ENCODE assay signal across 26 mouse cellular contexts in genomic region chr5:97973293-97973692, GRCm38 (mm10). TPM values are rescaled to one million over a fixed set of nuclear protein-coding genes. Genes with fewer than 3 reads are reported as not detected.
DNase-seq lines count a peak whose midpoint lies in the region; ATAC-seq and TF ChIP-seq lines count a peak whose summit lies in the region.
"Had no signal": no experiment of that assay in that cellular context is flagged by ENCODE, and none has a peak within 500 bp of the region (broad histone marks: within the 10 kb centered on the region; RNA-seq: fewer than 3 reads in every experiment).

No protein-coding gene starts in this region.

- H3K36me3 ChIP-seq in MEL (ENCODE audit: control insufficient read depth in 1 of 2, insufficient read depth in 2 of 2, low read length in 2 of 2): peaks cover 0 to 4% of the 10 kb centered on the region in 2 experiments; a peak in 2 of 4 replicates
- H3K36me3 ChIP-seq in intestine, embryonic 16.5 days (ENCODE audit: control insufficient read depth, insufficient read depth, low read length): no peaks in the 10 kb centered on the region
- H3K36me3 ChIP-seq: embryonic facial prominence, embryonic 15.5 days; forebrain, embryonic 12.5 days; G1E had no signal

- no peak for TF ChIP-seq CTCF in MEL (IDR thresholded peaks at IDR 0.05 in 2 of 3, conservative IDR thresholded peaks at IDR 0.05 in 1 of 3; ENCODE audit: control insufficient read depth in 1 of 3, insufficient read depth in 1 of 3, low read depth in 2 of 3, low read length in 3 of 3, poor library complexity in 1 of 3, severe bottlenecking in 1 of 3)

- DNase-seq in MEL (ENCODE audit: low read depth, low spot score): no peak
- peak; percentile 10 for DNase-seq in large intestine, adult 2 months (ENCODE audit: low read depth, low spot score)
- no peak for DNase-seq in frontal cortex, postnatal 14 days (ENCODE audit: low spot score in 2 of 2)
- no peak for DNase-seq in heart, postnatal 25 days (ENCODE audit: low spot score)
- DNase-seq: adrenal gland, adult 2 months; adrenal gland, postnatal 10 days; adrenal gland, postnatal 25 days; B cell, adult 2 months; cerebellum, adult 11 months; cerebellum, adult 18-20 months; cerebellum, adult 8-10 months; cerebellum, adult 9-11 months; cerebellum, postnatal 14 days; cerebellum, postnatal 36 days; embryo, embryonic 11 days had no signal

- no peaks in the 10 kb centered on the region for H3K9me3 ChIP-seq in MEL (replicated peaks; ENCODE audit: insufficient read depth, low read length)
- no peaks in the 10 kb centered on the region for H3K9me3 ChIP-seq in intestine, embryonic 16.5 days (ENCODE audit: control insufficient read depth, low read length)
- H3K9me3 ChIP-seq: embryonic facial prominence, embryonic 13.5 days; embryonic facial prominence, embryonic 15.5 days; forebrain, embryonic 10.5 days; forebrain, embryonic 12.5 days; G1E had no signal

- no peak overlapping the region for H3K4me2 ChIP-seq in intestine, embryonic 16.5 days (ENCODE audit: low read depth, low read length)
- H3K4me2 ChIP-seq: embryonic facial prominence, embryonic 13.5 days; embryonic facial prominence, embryonic 15.5 days; forebrain, embryonic 12.5 days had no signal

- H3K9ac ChIP-seq in MEL (ENCODE audit: control insufficient read depth, low read depth, low read length, poor library complexity, severe bottlenecking): no peak overlapping the region
- H3K9ac ChIP-seq in intestine, embryonic 16.5 days (ENCODE audit: low read depth, low read length): no peak overlapping the region
- H3K9ac ChIP-seq: embryonic facial prominence, embryonic 13.5 days; embryonic facial prominence, embryonic 15.5 days; forebrain, embryonic 12.5 days had no signal

- no peaks in the 10 kb centered on the region for H3K4me1 ChIP-seq in MEL (ENCODE audit: control insufficient read depth in 1 of 2, insufficient read depth in 2 of 2, low read length in 2 of 2)
- no peaks in the 10 kb centered on the region for H3K4me1 ChIP-seq in intestine, embryonic 16.5 days (ENCODE audit: control insufficient read depth, insufficient read depth, low read length)
- H3K4me1 ChIP-seq: embryonic facial prominence, embryonic 13.5 days; embryonic facial prominence, embryonic 15.5 days; forebrain, embryonic 10.5 days; forebrain, embryonic 12.5 days had no signal

- intact Hi-C loops in heart, postnatal 25 days (cut with DNase I): loop anchor here (10.0 kb wide), 1 partner anchor 52 kb away; no protein-coding TSS in a partner anchor

- TF ChIP-seq EP300 in MEL (IDR thresholded peaks at IDR 0.05; ENCODE audit: low read depth in 1 of 2, low read length in 2 of 2): no peak

- TF ChIP-seq RAD21 in MEL (IDR thresholded peaks at IDR 0.05; ENCODE audit: low read depth, low read length): no peak

- no peaks in the 10 kb centered on the region for H3K27me3 ChIP-seq in MEL (ENCODE audit: control insufficient read depth in 1 of 2, insufficient read depth in 2 of 2, low read length in 2 of 2)
- no peaks in the 10 kb centered on the region for H3K27me3 ChIP-seq in intestine, embryonic 16.5 days (replicated peaks; ENCODE audit: control insufficient read depth, insufficient read depth, low read length)
- H3K27me3 ChIP-seq: CH12.LX; embryonic facial prominence, embryonic 13.5 days; embryonic facial prominence, embryonic 15.5 days; forebrain, embryonic 12.5 days had no signal

- 58% methylated on average over 1 of the region's 1 CpGs for WGBS in intestine, embryonic 16.5 days
- WGBS in large intestine, adult 2 months: 37% methylated on average over 1 of the region's 1 CpGs

- no peaks in the 10 kb centered on the region for H3K79me2 ChIP-seq in MEL (ENCODE audit: control insufficient read depth, insufficient read depth, low read length, poor library complexity)

- H3K27ac ChIP-seq in MEL (ENCODE audit: control insufficient read depth, low read depth, low read length): no peak overlapping the region
- no peak overlapping the region for H3K27ac ChIP-seq in intestine, embryonic 16.5 days (ENCODE audit: low read length)
- H3K27ac ChIP-seq: embryonic facial prominence, embryonic 13.5 days; embryonic facial prominence, embryonic 15.5 days; forebrain, embryonic 10.5 days; forebrain, embryonic 12.5 days had no signal

- H3K4me3 ChIP-seq in MEL (ENCODE audit: control insufficient read depth in 1 of 2, insufficient read depth in 1 of 2, low read depth in 2 of 2, low read length in 2 of 2): no peak overlapping the region
- H3K4me3 ChIP-seq in intestine, embryonic 16.5 days (ENCODE audit: low read length): no peak overlapping the region
- H3K4me3 ChIP-seq: embryonic facial prominence, embryonic 13.5 days; embryonic facial prominence, embryonic 15.5 days; erythroblast, embryonic 14.5 days; forebrain, embryonic 10.5 days; forebrain, embryonic 12.5 days had no signal

- ATAC-seq in intestine, embryonic 16.5 days: peak; percentile 83
- ATAC-seq: CD4-positive, CD25-positive, alpha-beta regulatory T cell, adult 4 months; forebrain, embryonic 14.5 days; forebrain, embryonic 16.5 days had no signal

- no peak for TF ChIP-seq POLR2A in MEL (IDR thresholded peaks at IDR 0.05; ENCODE audit: control insufficient read depth in 1 of 2, insufficient read depth in 1 of 2, low read depth in 1 of 2, low read length in 2 of 2, poor library complexity in 1 of 2)

TF ChIP-seq in MEL, 35 proteins besides CTCF, POLR2A, EP300 and RAD21:
- TF ChIP-seq SIN3A (IDR thresholded peaks at IDR 0.05; ENCODE audit: low read length) (no peak), MEF2A (IDR thresholded peaks at IDR 0.05; ENCODE audit: extremely low read depth, insufficient replicate concordance, low read depth, low read length, poor library complexity, severe bottlenecking) (no peak), ZMIZ1 (IDR thresholded peaks at IDR 0.05; ENCODE audit: low read depth, low read length) (no peak), ZNF384 (IDR thresholded peaks at IDR 0.05; ENCODE audit: low read depth, low read length) (peak; percentile 54; the same call in 1 of the 2 replicates), NRF1 (IDR thresholded peaks at IDR 0.05; ENCODE audit: insufficient read depth, low read depth, low read length, poor library complexity, severe bottlenecking) (no peak), MYB (IDR thresholded peaks at IDR 0.05; ENCODE audit: low read depth, low read length) (no peak), POLR2AphosphoS2 (IDR thresholded peaks at IDR 0.05; ENCODE audit: low read length) (no peak)

RNA-seq across cellular contexts. Expression of gene Antxr2, which starts 57.5 kb away (rescaled TPM):
- 3.6 and 4.3 TPM in 2 replicates for total RNA-seq in MEL (2012; rRNA removed)
- polyA plus RNA-seq in MEL (2012; ENCODE audit: insufficient read depth in 1 of 2, insufficient read length in 2 of 2, low read depth in 1 of 2, low replicate concordance in 2 of 2, missing spikeins in 1 of 2): 1 to 10 TPM in 1 of 2 experiments, not detected in 1; 5.0 TPM
- 19.7 and 21.3 TPM in 2 replicates for polyA plus RNA-seq in intestine, embryonic 16.5 days (2015; fragmentation: Nextera tagmentation; extraction: Ambion mirVana)
- 8.0 and 13.1 TPM in 2 replicates for polyA plus RNA-seq in large intestine, adult 2 months (2012; rRNA removed)
- 10 to 100 TPM; 69.7 to 74.9 TPM for total RNA-seq in heart, postnatal 25 days (2021)
- polyA plus RNA-seq: G1E had no signal
